Mouse (Mus musculus): Measurements from ENCODE around the gene Drc1. TPM values are rescaled to one million over a fixed set of nuclear protein-coding genes. Genes with fewer than 3 reads are reported as not detected.

The Drc1 gene
- polyA plus RNA-seq, 1 experiment from 2014 or later = 3.3 TPM

DNA sequence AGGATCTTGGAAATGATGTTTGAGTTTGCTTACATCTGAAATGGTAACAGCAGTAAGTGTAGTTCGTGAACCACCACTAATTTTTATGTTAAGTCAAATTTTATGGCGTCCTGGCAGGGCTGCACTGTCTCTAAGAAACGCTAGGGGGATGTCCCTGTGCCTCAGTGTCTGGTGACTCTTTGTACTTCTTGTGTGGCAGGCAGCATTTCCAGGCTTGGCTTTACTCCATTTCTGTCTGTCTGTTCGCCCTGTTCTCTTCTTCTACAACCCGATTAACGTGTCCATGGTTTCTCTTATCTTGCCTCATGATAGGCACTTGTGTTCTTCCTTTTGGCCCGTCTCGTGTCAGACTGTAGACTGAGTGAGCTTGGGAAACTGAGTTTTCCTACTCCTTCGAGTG lies 37.4 kb upstream of the Drc1 start:
- Histone ChIP-seq H3K27me3 (ENCODE audit: control insufficient read depth, insufficient read depth, low read length) (no peaks in the 10 kb centered on the region), H3K27ac (ENCODE audit: low read depth, low read length) (no peak overlapping the region; the same call in 1 of the 2 replicates), H3K9me3 (ENCODE audit: control insufficient read depth, low read length) (no peaks in the 10 kb centered on the region), H3K36me3 (ENCODE audit: control insufficient read depth, insufficient read depth, low read length) (no peaks in the 10 kb centered on the region), H3K4me2 (ENCODE audit: low read depth, low read length) (no peak overlapping the region), H3K9ac (replicated peaks; ENCODE audit: low read depth, low read length) (0 out of 2 replicates have a peak overlapping the region, but pooled peaks have one; percentile 16), H3K4me3 (ENCODE audit: low read depth, low read length) (no peak overlapping the region), H3K4me1 (ENCODE audit: control insufficient read depth, insufficient read depth, low read length) (peaks cover 12% of the 10 kb centered on the region; the same call in 1 of the 2 replicates)
- no peak; the same call in 1 of the 2 replicates for ATAC-seq (ENCODE audit: low read depth)
- 56% methylated on average over 9 of the region's 9 CpGs for WGBS

DNA sequence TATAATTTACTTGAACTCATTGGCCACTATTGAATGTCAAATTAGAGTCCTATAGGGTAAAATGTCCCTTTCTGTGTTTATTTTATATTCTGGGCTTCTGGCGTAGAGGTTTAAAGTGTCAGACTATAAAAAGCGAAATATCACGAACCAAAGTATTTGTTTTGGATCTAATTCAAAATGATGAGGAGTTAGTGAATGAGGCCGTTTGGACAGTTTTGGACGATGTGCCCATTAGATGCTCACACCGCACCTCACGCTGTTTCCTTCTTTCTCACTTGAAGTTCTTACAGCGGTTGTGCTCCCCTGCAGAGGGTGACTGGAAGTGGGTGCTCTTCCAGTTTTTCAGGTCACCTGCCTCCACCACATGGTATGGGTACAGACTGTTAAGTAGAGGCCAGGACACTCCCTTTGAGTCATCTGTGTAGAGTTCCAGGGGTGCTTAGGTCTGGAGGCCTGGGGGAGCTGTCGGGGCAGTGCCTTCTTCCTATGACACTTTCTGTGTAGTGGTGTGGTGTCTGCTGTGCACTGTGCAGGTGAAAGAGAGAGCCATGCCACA lies 35.2 kb upstream of the Drc1 start:
- H3K27ac ChIP-seq (ENCODE audit: low read depth, low read length) = no peak overlapping the region
- 93% methylated on average over 9 of the region's 9 CpGs for WGBS
- no peaks in the 10 kb centered on the region for H3K36me3 ChIP-seq (ENCODE audit: control insufficient read depth, insufficient read depth, low read length)
- H3K27me3 ChIP-seq (ENCODE audit: control insufficient read depth, insufficient read depth, low read length) = no peaks in the 10 kb centered on the region
- H3K4me1 ChIP-seq (ENCODE audit: control insufficient read depth, insufficient read depth, low read length) = peaks cover 12% of the 10 kb centered on the region; the same call in 1 of the 2 replicates
- ATAC-seq (ENCODE audit: low read depth) = no peak
- no peaks in the 10 kb centered on the region for H3K9me3 ChIP-seq (ENCODE audit: control insufficient read depth, low read length)
- H3K4me2 ChIP-seq (ENCODE audit: low read depth, low read length) = no peak overlapping the region
- no peak overlapping the region for H3K9ac ChIP-seq (replicated peaks; ENCODE audit: low read depth, low read length)
- no peak overlapping the region for H3K4me3 ChIP-seq (ENCODE audit: low read depth, low read length)

DNA sequence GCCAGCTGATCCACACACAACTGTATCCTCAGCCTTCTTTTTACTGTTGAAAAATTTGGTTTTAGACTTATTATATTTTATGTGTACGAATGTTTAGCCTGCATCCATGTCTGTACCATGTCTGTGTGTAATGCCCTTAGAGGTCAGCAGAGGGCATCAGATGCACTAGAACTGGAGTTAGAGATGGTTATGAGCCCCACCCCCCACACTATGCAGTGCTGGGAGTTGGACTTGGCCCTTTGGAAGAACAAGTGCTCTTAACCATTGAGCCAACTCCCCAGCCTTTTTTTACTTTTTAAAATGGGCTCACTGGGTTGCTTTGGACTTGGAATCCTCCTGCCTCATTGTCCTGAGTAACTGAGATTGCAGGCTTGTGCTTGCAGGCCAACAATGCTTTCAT lies 33.5 kb upstream of the Drc1 start:
- WGBS = 98% methylated on average over 1 of the region's 1 CpGs
- no peaks in the 10 kb centered on the region for H3K36me3 ChIP-seq (ENCODE audit: control insufficient read depth, insufficient read depth, low read length)
- H3K4me3 ChIP-seq (ENCODE audit: low read depth, low read length) = no peak overlapping the region
- no peak overlapping the region for H3K9ac ChIP-seq (replicated peaks; ENCODE audit: low read depth, low read length)
- no peaks in the 10 kb centered on the region for H3K9me3 ChIP-seq (ENCODE audit: control insufficient read depth, low read length)
- no peaks in the 10 kb centered on the region for H3K27me3 ChIP-seq (ENCODE audit: control insufficient read depth, insufficient read depth, low read length)
- no peak overlapping the region for H3K4me2 ChIP-seq (ENCODE audit: low read depth, low read length)
- no peak overlapping the region for H3K27ac ChIP-seq (ENCODE audit: low read depth, low read length)
- no peak for ATAC-seq (ENCODE audit: low read depth)
- H3K4me1 ChIP-seq (ENCODE audit: control insufficient read depth, insufficient read depth, low read length) = peaks cover 8% of the 10 kb centered on the region; the same call in 1 of the 2 replicates

DNA sequence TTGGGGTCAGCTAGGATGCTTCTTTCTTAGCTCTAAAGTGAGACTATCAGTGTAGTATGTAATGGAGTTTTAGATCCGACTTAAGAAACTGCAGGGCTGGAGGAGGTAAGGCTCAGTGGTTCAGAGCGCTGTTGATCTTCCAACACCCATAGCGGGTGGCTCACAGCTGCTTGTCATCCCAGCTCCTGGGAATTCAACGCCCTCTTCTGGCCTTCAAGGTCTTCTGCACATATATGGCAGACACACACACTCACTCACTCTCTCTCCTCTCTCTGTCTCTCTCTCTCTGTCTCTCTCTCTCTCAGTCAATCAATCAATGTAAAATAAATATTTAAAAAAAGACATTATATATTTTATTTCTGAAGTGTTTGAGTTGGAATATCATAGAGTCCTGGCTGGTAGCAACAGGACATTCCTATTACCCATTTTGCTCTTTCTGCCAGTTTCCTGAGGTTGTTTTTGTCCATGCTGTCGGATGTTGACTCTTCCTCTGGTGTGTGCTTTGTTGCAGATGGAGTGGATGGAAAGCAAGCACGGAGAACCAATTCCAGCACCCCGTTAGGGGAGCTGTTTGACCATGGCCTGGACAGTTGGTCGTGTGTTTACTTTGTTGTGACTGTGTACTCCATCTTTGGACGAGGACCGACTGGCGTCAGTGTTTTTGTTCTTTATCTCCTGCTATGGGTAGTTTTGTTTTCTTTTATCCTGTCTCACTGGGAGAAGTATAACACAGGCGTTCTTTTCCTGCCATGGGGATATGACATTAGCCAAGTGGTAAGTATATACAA lies 25.4 kb upstream of the Drc1 start:
- Histone ChIP-seq H3K4me3 (ENCODE audit: low read depth, low read length) (no peak overlapping the region), H3K9me3 (ENCODE audit: control insufficient read depth, low read length) (no peaks in the 10 kb centered on the region), H3K36me3 (ENCODE audit: control insufficient read depth, insufficient read depth, low read length) (peaks cover 19% of the 10 kb centered on the region), H3K27ac (ENCODE audit: low read depth, low read length) (no peak overlapping the region), H3K4me2 (ENCODE audit: low read depth, low read length) (no peak overlapping the region), H3K27me3 (ENCODE audit: control insufficient read depth, insufficient read depth, low read length) (no peaks in the 10 kb centered on the region), H3K4me1 (ENCODE audit: control insufficient read depth, insufficient read depth, low read length) (no peaks in the 10 kb centered on the region), H3K9ac (replicated peaks; ENCODE audit: low read depth, low read length) (no peak overlapping the region)
- WGBS = 89% methylated on average over 12 of the region's 12 CpGs
- ATAC-seq (ENCODE audit: low read depth) = no peak

DNA sequence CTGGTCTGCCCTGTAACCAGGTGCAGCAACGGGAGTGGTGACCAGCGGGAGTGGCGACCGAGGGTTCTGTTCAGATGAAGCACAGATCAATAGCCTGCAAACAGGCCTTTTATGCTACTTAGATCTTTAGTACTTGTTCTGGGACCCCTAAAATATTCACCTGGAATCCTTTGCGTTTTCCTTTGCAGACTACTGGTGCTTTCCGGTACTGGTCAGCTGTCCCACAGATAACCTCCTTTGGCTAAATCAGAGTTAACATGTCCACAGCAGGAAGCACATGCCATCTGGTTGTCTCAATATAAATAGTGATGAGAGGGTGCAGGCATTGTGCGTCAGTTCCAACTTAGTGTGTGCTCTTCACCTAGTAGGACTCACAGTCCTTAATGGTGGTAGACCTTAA lies 22.4 kb upstream of the Drc1 start:
- H3K9me3 ChIP-seq (ENCODE audit: control insufficient read depth, low read length) = no peaks in the 10 kb centered on the region
- H3K27ac ChIP-seq (ENCODE audit: low read depth, low read length) = no peak overlapping the region
- no peaks in the 10 kb centered on the region for H3K27me3 ChIP-seq (ENCODE audit: control insufficient read depth, insufficient read depth, low read length)
- no peak overlapping the region for H3K9ac ChIP-seq (replicated peaks; ENCODE audit: low read depth, low read length)
- H3K4me3 ChIP-seq (ENCODE audit: low read depth, low read length) = no peak overlapping the region
- no peak overlapping the region for H3K4me2 ChIP-seq (ENCODE audit: low read depth, low read length)
- no peak for ATAC-seq (ENCODE audit: low read depth)
- 96% methylated on average over 7 of the region's 7 CpGs for WGBS
- H3K4me1 ChIP-seq (ENCODE audit: control insufficient read depth, insufficient read depth, low read length) = no peaks in the 10 kb centered on the region
- H3K36me3 ChIP-seq (ENCODE audit: control insufficient read depth, insufficient read depth, low read length) = peaks cover 24% of the 10 kb centered on the region

DNA sequence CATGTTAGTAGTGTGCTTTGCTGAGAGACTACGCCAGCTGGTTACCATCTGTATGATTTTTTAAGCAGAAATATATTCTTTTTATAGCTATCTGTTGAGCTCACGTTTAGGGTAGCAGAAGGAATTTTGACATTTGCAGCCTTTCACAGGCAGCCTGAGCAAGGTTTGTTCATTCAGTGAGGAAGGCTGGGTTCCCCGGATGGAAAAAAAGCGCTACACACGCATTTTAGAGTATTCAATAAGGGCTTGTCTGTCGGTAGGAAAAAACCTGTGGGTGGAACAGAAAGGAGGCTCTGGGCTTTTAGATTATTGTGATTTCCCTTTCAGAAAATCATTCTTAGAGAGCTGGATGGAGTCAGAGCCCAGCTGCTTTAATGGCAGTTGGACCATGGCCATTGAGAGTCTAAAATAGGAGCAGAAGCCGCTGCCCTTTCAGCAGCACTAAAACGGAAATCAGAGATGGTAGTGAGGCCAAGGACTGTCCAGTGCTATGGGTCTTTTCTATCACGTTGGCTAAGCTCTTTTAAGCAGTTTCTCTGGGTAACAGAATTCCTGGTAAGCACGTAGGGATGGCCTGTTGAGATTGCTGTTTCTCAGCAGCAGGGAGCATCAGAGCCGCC lies 10.5 kb upstream of the Drc1 start:
- WGBS = 62% methylated on average over 11 of the region's 11 CpGs
- Histone ChIP-seq H3K4me2 (ENCODE audit: low read depth, low read length) (no peak overlapping the region), H3K27me3 (ENCODE audit: control insufficient read depth, insufficient read depth, low read length) (no peaks in the 10 kb centered on the region), H3K9ac (replicated peaks; ENCODE audit: low read depth, low read length) (no peak overlapping the region), H3K9me3 (ENCODE audit: control insufficient read depth, low read length) (no peaks in the 10 kb centered on the region), H3K4me3 (ENCODE audit: low read depth, low read length) (no peak overlapping the region), H3K4me1 (ENCODE audit: control insufficient read depth, insufficient read depth, low read length) (no peaks in the 10 kb centered on the region), H3K27ac (ENCODE audit: low read depth, low read length) (no peak overlapping the region), H3K36me3 (ENCODE audit: control insufficient read depth, insufficient read depth, low read length) (peaks cover 20% of the 10 kb centered on the region)
- no peak for ATAC-seq (ENCODE audit: low read depth)

DNA sequence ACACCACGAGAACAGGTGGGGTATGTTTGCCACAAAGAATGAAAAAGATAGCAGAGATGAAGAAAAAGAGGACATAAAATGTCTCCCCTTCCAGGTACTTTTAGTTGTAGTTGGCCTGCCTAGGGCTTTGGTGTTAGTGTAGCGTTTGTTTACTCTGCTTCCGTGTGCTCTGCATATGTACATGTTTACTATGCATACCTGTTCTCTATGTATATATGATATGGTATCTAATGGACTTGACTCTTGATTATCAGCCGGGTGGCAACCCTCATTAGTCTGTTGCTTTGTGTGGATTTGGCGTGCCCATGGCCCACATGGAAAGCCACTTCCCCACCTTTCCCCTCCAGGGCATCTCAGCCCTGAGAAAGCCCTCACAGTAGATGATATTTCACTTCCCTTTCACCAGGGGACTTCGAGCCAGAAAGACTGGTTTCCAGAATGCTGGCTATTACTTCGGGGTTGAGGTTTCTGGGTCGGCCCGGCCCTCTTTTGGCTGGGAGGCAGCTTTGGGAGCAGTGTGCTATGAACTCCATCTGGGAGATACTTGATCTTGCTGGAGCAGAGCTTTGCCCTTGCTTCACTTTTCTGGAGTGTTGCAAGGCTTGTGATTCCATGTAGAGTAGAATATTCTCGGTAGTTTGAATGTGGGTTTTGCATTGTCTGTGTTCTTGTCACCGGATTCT lies 9.4 kb upstream of the Drc1 start:
- ATAC-seq (ENCODE audit: low read depth) = no peak
- no peaks in the 10 kb centered on the region for H3K9me3 ChIP-seq (ENCODE audit: control insufficient read depth, low read length)
- H3K4me3 ChIP-seq (ENCODE audit: low read depth, low read length) = no peak overlapping the region
- H3K9ac ChIP-seq (replicated peaks; ENCODE audit: low read depth, low read length) = no peak overlapping the region
- H3K4me2 ChIP-seq (ENCODE audit: low read depth, low read length) = no peak overlapping the region
- H3K27me3 ChIP-seq (ENCODE audit: control insufficient read depth, insufficient read depth, low read length) = no peaks in the 10 kb centered on the region
- H3K4me1 ChIP-seq (ENCODE audit: control insufficient read depth, insufficient read depth, low read length) = no peaks in the 10 kb centered on the region
- H3K36me3 ChIP-seq (ENCODE audit: control insufficient read depth, insufficient read depth, low read length) = peaks cover 10% of the 10 kb centered on the region
- H3K27ac ChIP-seq (ENCODE audit: low read depth, low read length) = no peak overlapping the region
- WGBS = 90% methylated on average over 11 of the region's 11 CpGs

DNA sequence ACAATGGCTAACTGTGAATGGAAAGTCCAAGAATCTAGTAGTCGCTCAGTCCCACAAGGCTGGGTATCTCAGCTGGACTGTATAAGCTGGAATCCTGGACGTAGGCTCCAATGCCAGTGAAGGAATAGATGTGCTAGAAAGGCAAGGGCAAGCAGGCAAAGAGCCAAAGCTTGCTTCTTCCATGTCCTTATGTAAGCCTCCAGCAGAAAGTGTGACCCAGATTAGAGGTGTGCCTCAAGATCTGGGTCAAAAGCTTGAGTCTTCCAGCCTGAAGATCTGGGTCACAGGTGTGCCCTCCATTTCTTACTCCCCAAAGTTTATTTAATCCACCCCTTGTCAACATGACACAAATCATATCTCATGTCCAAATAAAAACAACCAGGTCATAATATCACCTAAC lies 4.8 kb upstream of the Drc1 start:
- Histone ChIP-seq H3K9ac (replicated peaks; ENCODE audit: low read depth, low read length) (no peak overlapping the region), H3K4me2 (ENCODE audit: low read depth, low read length) (no peak overlapping the region), H3K27ac (ENCODE audit: low read depth, low read length) (no peak overlapping the region), H3K36me3 (ENCODE audit: control insufficient read depth, insufficient read depth, low read length) (no peaks in the 10 kb centered on the region), H3K27me3 (ENCODE audit: control insufficient read depth, insufficient read depth, low read length) (no peaks in the 10 kb centered on the region), H3K4me1 (ENCODE audit: control insufficient read depth, insufficient read depth, low read length) (peaks cover 3% of the 10 kb centered on the region; the same call in 1 of the 2 replicates), H3K4me3 (ENCODE audit: low read depth, low read length) (no peak overlapping the region), H3K9me3 (ENCODE audit: control insufficient read depth, low read length) (no peaks in the 10 kb centered on the region)
- 92% methylated on average over 2 of the region's 2 CpGs for WGBS
- ATAC-seq (ENCODE audit: low read depth) = no peak
